Mouse (Mus musculus): ENCODE data around the gene Rab3gap2.

DNA sequence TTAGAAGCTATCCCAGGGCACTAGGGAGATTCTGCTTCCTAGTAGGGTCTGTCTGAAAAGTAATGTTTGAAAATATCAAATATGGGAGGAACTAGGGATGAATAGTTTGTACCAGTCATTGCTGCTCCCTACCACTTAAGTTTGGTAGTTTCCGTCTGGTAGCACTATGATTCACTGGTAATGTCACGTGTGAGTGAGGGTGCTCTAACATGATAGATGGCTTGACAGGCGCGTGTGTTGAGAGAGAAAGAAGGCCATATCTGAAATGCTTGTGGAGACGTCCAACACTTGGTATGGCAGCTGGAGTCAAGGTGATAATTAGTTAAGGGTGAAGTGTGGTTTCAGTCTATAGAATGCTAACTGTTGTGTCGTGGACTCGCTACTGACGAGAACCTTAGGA lies 1.2 kb downstream of the Rab3gap2 start:
- TF ChIP-seq POLR2A (IDR thresholded peaks at IDR 0.05; ENCODE audit: borderline replicate concordance, extremely low read depth, insufficient read depth, insufficient read length, poor library complexity, severe bottlenecking) = no peak
- TF ChIP-seq CTCF (IDR thresholded peaks at IDR 0.05; ENCODE audit: borderline replicate concordance, extremely low read depth, insufficient read depth, insufficient read length) = no peak

All from brain, embryonic 14.5 days (tissue).